Mouse (Mus musculus) cerebellum, adult 11-12 months (tissue): ENCODE measurements around the gene Myom1.

Experiments used
- DNase-seq: peaks from one replicate; pipeline ENCODE4 v3.0.0; 2022

The Myom1 gene

DNA sequence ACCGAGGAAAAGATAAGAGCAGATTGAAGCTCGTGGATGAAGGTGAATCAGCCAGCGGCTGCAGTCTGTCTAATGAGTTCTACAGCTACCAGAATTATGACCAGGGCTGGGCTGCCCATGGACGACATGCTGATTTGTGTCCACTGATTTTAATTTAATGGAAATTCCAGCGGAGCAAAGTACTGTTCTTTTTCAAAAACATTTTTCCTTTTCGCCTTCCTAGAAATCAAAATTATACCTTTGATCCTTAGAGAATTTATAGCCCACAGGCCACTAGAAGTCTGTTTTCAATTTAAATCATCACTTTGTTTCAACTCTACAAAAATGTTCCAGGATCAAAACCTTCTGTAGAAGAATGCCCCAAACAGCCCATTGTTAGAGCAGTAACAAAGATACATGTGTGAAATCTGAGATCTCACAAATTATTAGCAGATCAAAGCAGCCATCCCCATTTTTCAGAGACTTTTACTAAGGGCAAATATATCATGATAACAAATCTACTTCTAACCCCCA lies 108.4 kb downstream of the Myom1 start:
- no peak for DNase-seq

DNA sequence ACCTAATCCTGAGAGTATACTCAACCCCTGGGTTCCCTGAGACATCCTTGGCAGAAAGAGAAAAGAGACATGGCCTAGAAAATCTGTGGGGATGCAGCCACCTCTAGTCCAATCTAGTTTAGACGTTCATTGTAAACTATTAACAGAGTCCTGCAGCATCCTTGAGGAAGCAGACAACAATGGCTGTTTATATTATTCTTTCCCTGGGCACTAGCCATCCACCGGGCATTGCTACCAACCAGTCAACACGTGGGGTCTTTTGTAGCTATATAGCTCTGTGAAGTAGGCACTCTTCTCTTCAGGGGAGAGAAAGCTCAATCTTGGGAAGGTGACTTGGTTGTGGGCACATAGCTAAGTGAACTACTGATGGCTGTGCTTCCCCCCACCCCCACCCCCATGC lies 110.3 kb downstream of the Myom1 start:
- DNase-seq = no peak

DNA sequence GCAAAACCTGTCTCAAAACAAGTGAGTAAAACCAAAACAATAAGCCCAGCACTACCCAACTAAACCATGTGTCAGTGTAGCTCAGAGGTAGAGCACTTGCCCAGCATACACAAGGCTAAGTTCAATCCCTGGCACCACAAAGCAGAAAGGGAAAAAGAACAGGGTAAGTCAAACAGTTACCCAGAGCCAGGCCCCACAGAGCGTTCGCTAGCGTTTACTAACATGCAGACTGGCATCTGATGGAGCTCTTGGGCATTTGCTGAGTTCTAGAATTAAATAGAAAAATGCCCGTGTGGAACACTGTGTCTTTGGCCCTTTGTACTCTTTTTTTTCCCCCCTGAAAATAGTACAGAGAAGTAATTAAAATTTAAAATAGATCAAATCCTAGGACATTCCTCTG lies 111.8 kb downstream of the Myom1 start:
- DNase-seq = no peak

DNA sequence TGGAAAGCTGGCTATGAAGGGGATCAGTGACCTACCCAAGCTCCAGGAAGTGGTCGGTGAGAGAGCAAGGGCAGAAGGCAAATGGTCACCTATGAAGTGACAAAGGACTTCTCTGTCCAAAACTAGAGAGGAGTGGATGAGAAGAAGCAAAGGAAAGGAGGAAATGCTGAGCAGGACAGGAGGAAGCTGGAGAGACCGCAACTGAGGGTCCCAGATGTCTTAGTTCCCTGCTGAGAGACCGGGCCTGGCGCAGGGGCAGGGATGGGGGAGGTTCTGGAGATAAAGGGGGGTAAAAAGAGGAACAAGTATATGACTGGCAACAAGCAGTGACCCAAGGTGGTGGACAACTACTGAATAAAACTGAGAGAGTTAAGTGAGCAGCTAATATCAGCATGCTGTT lies 115.5 kb downstream of the Myom1 start:
- no peak for DNase-seq

DNA sequence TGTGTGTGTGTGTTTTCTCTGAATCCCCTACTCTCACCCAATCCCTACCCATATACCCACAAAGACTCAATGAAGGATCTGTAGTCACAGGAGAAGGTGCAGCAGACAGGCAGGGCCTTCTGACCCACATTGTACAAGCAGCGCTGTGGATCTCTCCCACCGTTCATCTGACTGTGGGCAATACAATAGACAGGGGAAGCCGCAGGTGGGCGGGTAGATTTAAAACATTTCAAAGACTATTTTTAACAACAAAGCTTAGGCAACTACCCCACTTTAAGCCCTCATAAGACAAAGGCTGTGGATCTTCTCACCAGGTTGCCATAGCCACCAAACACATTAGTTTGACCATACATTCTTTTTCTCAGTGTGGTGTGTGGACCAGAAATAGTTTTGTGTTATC lies 116.2 kb downstream of the Myom1 start:
- no peak for DNase-seq

DNA sequence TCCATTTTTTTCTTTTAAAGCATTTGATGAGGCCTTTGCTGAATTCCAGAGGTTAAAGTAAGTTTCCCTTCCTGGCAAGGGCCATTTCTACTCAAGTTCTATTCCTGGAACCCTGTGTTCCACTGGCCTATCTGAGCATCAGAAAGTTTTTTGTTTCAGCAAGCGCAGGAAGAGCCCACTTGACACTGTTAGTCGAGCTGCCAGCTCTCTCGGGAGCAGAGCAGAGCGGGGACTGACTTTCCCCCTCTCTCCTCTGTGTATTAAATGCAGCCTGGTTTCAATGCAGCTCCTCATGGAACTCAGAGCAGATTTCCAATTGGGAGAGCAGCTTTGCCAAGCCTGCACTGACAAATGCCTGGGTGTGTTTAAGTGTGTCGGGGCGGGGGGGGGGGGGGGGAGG lies 118.2 kb downstream of the Myom1 start:
- no peak for DNase-seq

DNA sequence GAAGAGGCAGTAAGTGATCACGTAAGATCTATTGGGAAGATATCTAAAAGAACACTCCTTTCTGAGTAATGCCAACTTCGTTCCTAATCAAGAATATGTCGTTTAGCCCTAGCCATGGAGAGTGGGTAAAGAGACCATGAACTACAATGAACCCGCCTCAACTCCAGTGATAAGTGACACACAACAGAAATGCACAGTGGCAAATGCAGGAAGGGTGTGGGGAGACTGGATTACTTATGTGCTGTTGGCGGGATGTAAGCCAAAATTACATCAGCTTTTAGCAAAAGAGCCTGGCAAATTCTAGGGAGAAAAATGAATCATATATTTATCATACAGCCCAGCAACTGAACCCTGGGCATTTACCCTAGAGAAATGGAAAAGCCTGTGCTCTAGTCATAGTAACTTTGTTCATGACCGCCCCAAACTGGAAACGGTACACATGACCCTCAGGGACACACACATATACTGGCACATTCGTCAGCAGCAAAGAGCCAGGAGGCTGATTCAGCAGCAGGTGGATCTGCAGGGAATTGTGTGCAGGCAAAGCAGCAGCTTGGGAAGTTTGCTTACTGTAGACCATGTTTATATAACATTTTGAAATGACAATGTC lies 121.7 kb downstream of the Myom1 start:
- DNase-seq = no peak

DNA sequence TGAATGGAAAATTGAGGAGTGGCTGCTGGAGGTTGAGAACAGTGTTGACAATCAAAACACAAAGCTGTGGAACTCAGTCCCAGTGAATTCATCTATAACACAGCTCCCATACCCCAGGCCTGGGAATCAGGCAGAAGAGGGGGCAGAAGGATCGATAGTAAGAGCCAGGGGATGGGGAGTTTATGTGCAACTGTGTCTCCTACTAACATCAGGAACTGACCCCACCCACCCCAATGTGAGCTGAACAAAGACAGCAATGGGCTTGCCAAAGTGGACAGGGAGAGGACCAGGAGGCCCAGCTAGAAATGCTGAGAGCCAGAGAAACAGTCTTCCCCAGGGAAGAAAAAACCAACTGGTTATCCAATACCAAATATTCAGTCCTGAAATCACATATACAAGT lies 122.2 kb downstream of the Myom1 start:
- no peak for DNase-seq

DNA sequence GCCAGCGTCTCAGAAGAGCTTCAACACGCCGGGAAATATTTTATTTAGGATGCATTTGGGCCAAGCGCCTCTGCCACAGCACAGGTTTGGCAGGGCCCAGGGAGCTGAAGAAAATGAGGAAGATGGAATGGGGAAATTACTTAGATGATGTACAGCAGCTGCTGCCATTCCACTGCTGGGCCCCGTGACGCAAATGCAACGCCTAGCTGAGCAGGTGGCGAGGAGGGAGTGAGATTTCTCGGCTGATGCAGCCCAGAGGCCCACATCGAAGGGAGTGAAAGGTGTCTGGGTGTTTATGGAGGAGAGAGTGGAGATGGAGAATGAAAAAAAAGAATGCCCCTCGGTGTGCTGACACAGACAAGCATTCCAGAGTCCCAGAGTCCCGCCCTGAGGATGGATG lies 123.1 kb downstream of the Myom1 start:
- no peak for DNase-seq

DNA sequence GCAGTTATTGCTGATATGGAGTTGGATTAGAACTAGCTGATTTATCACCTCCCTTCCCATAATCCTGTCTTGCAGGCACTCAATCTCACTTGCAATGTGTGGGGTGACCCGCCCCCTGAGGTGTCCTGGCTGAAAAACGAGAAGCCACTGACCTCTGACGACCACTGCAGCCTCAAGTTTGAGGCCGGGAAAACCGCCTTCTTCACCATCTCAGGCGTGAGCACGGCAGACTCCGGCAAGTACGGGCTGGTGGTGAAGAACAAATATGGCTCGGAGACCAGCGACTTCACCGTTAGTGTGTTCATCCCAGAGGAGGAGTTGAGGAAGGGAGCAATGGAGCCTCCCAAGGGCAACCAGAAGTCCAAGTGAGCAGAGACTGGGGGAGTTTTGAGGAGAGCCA lies 123.6 kb downstream of the Myom1 start:
- no peak for DNase-seq

DNA sequence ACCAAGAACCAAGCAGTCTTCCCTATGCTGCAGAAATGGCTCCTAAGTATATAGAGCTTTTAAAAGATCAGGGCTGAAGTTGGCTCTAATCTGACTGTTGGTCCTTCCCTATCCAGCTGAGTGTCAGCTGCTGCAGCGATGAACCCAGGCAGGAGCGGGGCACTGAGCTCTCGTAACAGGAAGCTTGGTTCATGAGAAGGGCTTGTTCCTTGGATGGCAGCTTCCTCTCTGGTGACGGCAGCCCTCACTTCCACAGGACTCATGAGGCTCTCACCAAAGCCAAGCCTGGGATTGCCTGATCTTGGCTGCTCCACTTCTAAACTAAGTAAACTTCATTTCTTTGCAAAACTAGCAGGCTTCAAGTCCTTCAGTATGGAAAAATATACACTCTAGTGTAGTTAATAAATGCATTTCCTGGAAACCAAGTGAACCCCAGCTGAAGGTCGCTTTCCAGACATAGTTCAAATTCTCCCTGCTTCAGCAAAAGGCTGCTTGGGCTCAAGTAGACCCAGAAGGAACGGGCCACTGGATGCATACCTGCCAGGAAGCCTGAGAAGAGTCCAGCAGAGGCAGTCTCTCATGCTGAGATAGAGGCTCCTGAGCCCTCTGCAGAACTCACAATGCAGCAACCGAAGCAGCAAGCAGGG lies 125.2 kb downstream of the Myom1 start:
- DNase-seq = no peak

DNA sequence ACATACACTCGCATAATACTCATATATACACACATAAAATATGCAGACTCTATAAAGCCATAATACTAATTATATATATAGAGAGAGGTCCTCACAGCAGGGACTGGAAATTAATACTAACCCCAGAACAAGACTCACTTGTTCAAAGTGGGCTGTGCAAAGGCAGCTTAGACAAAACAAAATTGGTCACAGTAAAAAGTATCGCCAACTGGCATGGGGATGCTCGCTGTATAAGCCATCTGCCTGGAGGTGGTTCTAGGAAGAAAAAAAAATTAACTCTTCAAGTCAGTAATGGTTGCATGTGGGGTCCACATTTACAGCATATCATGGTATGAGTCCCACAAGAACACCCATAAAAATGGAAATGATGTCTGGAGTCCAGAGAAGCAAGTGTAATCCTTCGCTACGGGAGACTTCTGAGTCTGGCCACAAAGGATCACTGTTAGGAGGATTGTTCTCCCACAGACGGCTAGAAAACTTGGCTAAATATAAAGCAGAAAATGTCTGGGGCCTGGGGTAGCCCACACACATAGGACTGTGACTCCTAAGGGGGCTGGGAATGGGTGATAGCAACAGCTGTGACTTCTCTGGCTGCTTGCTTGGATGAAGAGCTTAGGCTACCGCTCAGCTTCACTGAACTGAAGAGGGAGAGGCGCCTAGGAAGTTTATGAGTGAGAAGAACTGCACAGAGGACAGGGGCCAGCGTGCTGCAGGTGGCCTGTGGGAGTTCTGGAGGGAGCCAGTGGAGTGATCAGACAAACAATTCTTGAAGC lies 127.2 kb downstream of the Myom1 start:
- no peak for DNase-seq

DNA sequence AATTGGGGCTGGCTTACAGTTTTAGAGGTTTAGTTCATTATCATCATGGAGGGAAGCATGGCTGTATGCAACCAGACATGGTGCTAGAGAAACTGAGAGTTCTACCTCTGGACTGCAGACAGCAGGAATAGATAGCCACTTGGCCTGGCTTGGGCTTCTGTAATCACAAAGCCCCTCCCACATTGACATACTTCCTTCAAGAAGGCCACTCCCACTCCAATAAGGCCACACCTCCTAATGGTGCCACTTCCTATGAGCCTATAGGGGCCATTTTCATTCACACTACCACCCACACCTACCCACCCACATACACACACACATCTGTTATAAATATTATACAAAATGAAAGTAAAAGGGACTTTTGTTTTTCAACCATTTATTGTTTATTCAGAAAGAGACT lies 129.8 kb downstream of the Myom1 start:
- DNase-seq = no peak

DNA sequence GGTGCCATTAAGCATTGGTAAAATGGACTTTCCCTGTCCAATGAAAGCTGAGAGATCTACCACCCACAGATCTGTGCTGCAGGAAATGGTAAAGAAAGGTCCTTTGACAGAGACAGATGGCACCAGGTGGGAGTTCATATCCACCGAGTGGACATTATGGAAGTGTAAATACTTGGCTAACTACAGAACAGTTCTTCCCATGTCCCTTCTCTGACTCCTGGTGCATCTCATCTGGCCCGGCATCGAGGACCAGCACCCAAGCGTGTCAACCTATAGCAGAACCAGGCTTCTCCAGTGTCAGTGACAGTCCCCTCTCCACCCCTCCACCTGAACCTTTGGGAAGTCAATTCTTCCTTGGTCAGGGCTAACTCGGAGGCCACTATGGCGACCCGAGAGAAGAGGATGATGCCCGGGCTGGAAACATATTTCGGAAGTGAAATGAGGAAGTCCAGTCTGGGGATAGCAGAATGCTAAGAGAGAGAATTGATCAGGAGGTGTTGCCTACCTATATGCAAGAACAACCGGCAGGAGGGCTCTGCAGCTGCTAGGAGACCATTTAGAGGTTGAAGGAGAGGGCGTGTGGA lies 130.5 kb downstream of the Myom1 start:
- DNase-seq = no peak

DNA sequence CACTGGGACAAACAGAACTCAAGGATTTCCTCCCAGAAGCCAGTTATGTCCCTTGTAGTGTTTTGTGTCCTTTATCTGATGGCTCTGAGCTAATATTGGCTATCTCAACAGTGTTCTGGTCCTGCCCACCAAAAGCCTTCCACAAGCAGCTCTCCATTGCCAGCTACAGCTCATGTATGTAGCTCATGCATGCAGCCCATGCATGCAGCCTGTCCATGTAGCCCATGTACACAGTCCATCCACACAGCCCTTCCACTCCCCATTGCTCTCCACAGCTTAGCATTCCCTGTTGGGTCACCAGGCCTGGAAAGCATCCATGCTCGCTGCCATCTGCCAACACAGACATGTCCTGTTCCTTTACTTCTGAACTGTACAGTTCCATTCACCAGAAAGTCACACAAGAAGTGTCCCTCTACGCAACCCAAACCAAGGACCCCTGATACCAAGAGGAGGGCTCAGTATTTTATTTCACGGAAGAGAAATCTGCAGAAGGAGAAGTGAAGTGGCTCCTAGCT lies 132.1 kb downstream of the Myom1 start:
- no peak for DNase-seq

DNA sequence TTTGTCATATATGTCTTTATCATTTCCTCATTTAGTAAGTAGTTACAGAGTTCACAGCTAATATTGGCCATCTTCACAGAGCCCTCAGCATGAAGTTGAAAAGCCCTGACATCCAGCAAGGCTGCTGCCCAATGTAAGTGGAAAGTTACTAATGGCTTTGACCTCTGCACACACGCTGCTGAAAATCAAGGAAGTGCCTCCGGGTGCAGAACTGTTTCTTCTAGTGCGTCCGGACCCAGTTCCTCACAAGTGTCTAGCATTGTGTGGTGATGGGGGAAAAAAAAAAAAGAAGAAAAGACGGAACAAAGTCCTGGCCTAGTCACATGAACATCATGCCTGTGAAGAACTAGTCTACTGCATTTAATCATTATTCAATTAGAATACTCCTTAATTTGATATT lies 132.7 kb downstream of the Myom1 start:
- DNase-seq = no peak

DNA sequence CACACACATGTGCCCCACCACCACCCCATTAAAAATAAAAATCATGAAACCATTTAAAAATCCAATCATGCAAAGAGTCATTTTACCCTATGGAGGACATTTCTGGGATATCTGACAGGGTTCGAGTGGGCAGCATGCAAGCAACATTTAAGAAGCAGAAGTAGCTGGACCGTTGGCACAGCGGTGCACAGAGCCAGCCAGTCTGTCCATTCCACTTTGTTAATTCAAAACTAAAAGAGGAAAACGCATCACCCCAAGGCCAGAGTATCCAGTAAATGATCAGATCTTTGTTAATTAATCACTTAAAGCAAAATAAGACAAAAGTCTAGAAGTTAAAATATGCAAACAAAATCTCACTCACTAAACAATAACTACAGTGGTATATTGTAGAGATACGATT lies 133.4 kb downstream of the Myom1 start:
- DNase-seq = no peak

DNA sequence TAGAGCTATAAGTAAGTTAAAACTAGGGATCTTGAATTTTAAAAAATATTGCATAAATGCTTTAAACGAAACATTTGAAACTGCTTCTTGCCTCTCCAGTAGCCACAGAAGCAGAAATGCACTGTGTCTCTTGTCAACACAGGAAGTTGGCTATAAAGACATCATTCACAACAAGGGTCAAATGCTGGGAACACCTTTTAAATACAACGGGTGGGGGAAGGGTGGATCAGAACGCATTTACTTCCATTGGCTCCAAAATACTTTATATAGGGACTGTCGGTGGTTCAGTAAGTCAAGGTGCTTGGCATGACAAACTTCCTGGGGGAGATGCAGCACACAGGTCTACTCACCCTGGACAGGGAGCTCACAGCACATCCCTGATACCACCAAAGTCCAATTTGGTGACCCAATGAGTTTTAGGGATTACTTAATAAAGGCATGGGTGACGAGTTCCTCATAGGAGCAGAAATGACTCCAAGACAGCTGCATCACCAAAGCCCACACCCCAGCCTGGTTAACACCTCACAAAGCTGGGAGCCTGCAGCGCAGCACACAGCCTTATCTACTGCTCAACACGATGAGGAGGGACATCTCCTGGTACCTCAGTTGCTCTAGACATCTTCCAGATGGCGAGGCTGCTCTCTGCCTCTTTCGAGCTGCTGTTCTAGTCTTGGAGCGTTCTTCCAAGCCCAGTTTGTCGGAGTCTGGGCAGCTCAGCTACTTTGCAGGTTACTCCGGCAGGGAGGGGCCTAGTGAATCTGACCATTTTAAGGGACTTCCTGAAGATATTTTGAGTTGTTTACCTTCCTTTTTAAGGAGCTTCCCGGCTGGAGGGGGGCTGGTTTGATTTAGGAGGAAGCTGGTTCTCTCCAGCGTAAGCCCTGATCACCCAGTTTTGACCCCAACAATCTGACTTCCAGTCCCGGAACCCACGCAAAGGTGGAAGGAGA lies 134.2 kb downstream of the Myom1 start:
- no peak for DNase-seq

DNA sequence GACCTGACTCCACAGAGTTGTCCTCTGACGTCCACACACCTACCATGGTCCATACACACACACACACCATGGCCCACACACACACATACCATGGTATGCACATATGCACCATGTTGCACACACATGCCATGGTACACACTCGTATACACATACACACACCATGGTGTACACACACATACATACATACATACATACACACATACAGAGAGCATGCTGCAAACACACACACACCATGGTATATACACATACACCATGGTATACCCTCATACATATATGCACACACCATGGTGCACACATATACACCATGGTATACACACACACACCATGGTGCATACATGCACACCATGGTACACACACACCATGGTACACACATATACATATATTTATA lies 134.9 kb downstream of the Myom1 start:
- DNase-seq = no peak

DNA sequence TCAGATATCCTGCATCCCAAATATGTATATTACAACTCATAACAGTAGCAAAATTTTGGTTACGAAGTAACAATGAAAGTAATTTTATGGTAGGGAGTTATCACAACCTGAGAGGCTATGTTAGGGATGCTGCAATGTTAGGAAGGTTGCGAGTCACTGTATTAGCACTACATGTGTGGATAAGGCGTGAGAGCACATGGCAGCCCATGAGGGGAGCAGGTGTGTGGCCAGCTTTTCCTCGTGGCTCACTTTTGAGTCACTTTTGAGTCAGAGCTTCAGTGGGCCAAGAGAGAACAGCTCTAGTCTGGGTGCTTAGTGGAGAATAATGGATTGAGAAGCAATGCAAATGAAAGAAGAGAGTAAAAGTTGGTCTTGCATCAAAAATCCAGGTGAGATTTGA lies 139.6 kb downstream of the Myom1 start:
- no peak for DNase-seq

DNA sequence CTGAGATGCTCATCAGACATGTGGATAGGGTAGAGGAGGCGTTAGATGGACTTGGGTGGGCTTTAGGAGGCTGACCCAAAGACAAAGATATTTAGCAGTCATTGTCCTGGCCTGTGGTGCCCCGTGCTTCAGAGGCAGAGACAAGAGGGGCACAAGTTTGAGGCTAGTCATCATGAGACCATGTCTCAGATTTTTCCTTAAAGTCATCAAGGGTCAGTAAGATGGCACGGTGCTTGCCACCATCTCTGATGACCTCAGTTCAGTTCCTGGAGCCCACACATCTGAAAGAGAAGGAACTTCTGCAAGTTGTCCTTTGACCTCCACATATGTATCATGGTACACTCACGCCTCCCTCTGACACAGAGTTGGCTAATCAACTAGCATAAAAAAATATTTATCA lies 140.7 kb downstream of the Myom1 start:
- DNase-seq = no peak

DNA sequence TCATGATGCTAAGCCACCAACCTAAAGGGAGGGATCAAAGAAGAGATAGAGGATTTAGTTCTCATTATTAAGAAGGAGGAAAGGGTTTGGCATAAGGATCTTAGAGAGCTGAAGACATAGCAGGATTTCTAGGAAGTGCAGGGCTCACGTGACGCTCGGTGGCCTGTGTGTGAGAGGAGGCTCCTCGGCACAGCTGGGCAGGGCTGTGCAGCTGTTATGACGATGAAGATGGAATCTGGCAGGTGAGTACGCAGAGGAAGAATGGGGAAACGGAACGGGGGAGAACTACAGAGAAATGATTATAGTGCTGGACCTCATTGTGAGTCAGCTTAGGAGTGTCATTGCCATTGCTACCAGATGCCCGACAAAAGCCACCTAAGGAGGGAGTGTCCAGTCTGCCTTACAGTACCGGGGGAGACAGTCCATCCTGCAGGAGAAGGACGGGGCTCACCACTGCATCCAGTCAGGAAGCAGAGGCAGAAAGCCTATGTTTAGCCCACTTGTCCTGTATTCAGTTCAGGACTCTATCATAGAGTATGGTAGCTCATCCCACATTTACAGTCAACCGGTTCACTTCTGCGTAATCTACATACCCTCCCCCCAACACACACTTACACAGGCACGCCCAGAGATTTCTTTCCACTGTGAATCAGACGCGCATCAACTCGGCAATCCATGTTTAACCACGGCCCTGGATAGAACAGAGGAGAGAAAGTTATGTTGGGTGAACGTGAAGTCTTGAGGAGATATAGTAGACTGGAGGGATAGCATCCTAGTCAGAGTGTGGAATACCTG lies 142.1 kb downstream of the Myom1 start:
- DNase-seq = no peak
